Mouse (Mus musculus): ENCODE measurements around the gene Ext2. TPM values are rescaled to one million over a fixed set of nuclear protein-coding genes. Genes with fewer than 3 reads are reported as not detected.

The Ext2 gene
- polyA plus RNA-seq, 2 experiments = 80.7 to 115 TPM

DNA sequence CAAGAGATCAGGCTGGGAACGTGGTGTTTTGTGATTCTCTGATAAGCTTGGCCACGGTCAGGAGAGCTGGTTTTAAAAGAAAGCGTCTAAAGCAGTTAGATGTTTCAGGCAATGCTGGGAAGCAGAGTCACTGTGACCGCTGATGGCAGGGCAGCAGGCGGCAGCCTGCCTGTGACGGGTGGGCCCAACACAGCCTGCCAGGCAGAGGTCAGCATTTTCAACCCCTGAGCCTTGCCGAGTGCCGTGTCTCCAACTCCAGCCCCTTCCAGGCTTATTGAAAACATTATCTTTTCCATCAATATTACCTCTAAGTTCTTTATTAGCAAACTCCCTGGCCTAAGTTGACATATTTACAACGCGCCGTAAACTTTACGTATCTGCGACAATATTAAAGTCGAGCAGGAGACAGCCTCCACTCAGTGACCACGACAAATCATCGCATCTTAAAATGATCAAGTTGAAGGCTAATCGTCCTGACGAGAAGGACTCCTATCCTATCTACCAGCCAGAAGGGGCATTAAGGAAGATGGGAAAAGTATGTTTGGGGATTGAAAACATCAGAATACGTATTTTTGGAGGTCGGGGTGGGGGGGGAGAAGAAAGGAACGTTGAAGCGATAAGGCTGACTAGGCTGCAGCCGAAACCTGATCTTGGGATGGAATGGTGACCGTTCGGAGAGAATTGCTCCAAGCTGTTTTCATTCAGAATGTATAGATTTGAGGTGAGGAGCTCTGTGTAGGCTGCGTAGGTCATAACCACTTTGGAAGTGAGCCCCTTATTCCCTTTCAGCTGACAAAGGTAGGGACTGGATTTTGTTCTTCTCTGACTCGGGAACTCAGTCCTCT lies 206.3 kb downstream of the Ext2 start:
- no peak overlapping the region for H3K4me2 ChIP-seq (replicated peaks; ENCODE audit: low read depth, low read length, severe bottlenecking)
- no peaks in the 10 kb centered on the region for H3K36me3 ChIP-seq (ENCODE audit: control insufficient read depth, insufficient read depth, low read length)
- H3K27me3 ChIP-seq (ENCODE audit: control insufficient read depth, insufficient read depth, low read length) = peaks cover 4% of the 10 kb centered on the region; the same call in 1 of the 2 replicates
- no peak overlapping the region for H3K27ac ChIP-seq (replicated peaks; ENCODE audit: low read depth, low read length)
- no peak for ATAC-seq (ENCODE audit: low FRiP score, low read depth)
- WGBS = 22% methylated on average over 27 of the region's 27 CpGs
- H3K4me1 ChIP-seq (ENCODE audit: control insufficient read depth, insufficient read depth, low read length) = peaks cover 13% of the 10 kb centered on the region
- no peak overlapping the region for H3K4me3 ChIP-seq (replicated peaks; ENCODE audit: low read length)
- no peak for DNase-seq (ENCODE audit: low spot score)
- H3K9me3 ChIP-seq (ENCODE audit: control insufficient read depth, low read length) = no peaks in the 10 kb centered on the region
- H3K9ac ChIP-seq (ENCODE audit: low read depth, low read length, severe bottlenecking) = no peak overlapping the region
- no peak for TF ChIP-seq POLR2A (IDR thresholded peaks at IDR 0.05; ENCODE audit: borderline replicate concordance, extremely low read depth, insufficient read depth, insufficient read length)

DNA sequence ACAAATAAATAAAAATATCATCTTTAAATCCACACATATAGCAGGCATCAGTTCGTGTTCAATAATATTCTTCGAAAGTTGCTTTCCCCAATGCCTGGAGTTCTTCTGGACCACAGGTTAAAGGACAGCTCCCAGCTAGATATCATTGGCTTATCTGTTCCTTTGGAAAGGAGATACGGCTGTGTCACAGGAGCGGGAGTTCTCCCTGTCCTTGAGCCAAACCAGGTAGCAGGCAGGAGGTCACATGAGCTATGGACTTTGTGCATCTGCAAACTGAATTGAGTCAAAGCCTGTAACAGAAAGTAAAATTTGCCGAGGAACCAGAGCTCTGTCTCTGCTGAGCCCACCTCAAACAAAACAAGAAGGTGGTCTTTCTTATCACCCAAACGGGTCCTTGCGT lies 209.3 kb downstream of the Ext2 start:
- ATAC-seq (ENCODE audit: low FRiP score, low read depth) = no peak
- TF ChIP-seq POLR2A (IDR thresholded peaks at IDR 0.05; ENCODE audit: borderline replicate concordance, extremely low read depth, insufficient read depth, insufficient read length) = no peak
- H3K4me2 ChIP-seq (replicated peaks; ENCODE audit: low read depth, low read length, severe bottlenecking) = no peak overlapping the region
- H3K27ac ChIP-seq (replicated peaks; ENCODE audit: low read depth, low read length) = no peak overlapping the region
- H3K27me3 ChIP-seq (ENCODE audit: control insufficient read depth, insufficient read depth, low read length) = peaks cover 3% of the 10 kb centered on the region; the same call in 1 of the 2 replicates
- WGBS = 84% methylated on average over 7 of the region's 7 CpGs
- no peaks in the 10 kb centered on the region for H3K36me3 ChIP-seq (ENCODE audit: control insufficient read depth, insufficient read depth, low read length)
- no peak overlapping the region for H3K4me3 ChIP-seq (replicated peaks; ENCODE audit: low read length)
- H3K4me1 ChIP-seq (ENCODE audit: control insufficient read depth, insufficient read depth, low read length) = peaks cover 9% of the 10 kb centered on the region
- no peaks in the 10 kb centered on the region for H3K9me3 ChIP-seq (ENCODE audit: control insufficient read depth, low read length)
- H3K9ac ChIP-seq (ENCODE audit: low read depth, low read length, severe bottlenecking) = no peak overlapping the region
- no peak for DNase-seq (ENCODE audit: low spot score)

Other genes with a start within 250 kb of the Ext2 start
- 5.8 and 6.0 TPM in 2 replicates for gene Alx4, start 180.2 kb downstream of the Ext2 start, polyA plus RNA-seq (2012; rRNA removed)
- gene Alx4, start 180.2 kb downstream of the Ext2 start, polyA plus RNA-seq (2014; fragmentation: Nextera tagmentation; extraction: Ambion mirVana) = 2.6 and 3.0 TPM in 2 replicates
- gene Accs, start 27.4 kb upstream of the Ext2 start, polyA plus RNA-seq (2012; rRNA removed) = 28.6 and 32.3 TPM in 2 replicates
- gene Accs, start 27.4 kb upstream of the Ext2 start, polyA plus RNA-seq (2014; fragmentation: Nextera tagmentation; extraction: Ambion mirVana) = 8.2 and 8.3 TPM in 2 replicates
- gene Accsl, start 46.6 kb upstream of the Ext2 start, polyA plus RNA-seq (2012; rRNA removed) = 0.15 and 0.17 TPM in 2 replicates
- gene Accsl, start 46.6 kb upstream of the Ext2 start, polyA plus RNA-seq (2014; fragmentation: Nextera tagmentation; extraction: Ambion mirVana) = 0.29 TPM in 1 of 2 replicates, not detected in the other
- 7.7 and 8.3 TPM in 2 replicates for gene Gm13889, start 134.6 kb upstream of the Ext2 start, polyA plus RNA-seq (2012; rRNA removed)
- 4.9 and 5.7 TPM in 2 replicates for gene Gm13889, start 134.6 kb upstream of the Ext2 start, polyA plus RNA-seq (2014; fragmentation: Nextera tagmentation; extraction: Ambion mirVana)
- gene Gm27027, start 173.8 kb upstream of the Ext2 start, polyA plus RNA-seq (2012; rRNA removed) = not detected in 2 replicates
- gene Gm27027, start 173.8 kb upstream of the Ext2 start, polyA plus RNA-seq (2014; fragmentation: Nextera tagmentation; extraction: Ambion mirVana) = 0.43 TPM in 1 of 2 replicates, not detected in the other
- gene Alkbh3, start 188.2 kb upstream of the Ext2 start, polyA plus RNA-seq (2012; rRNA removed) = 76.3 and 79.0 TPM in 2 replicates
- 76.2 and 79.8 TPM in 2 replicates for gene Alkbh3, start 188.2 kb upstream of the Ext2 start, polyA plus RNA-seq (2014; fragmentation: Nextera tagmentation; extraction: Ambion mirVana)

Data from limb, embryonic 14.5 days (tissue).